Mouse (Mus musculus) olfactory bulb, adult 2 months (tissue): ENCODE results near the gene Ube2c.

Source experiments
- CTCF ChIP-seq: fragments of 200-500 bp; IDR thresholded peaks from 2 replicates; pipeline ENCODE4 v1.5.1; 2012; ENCODE audit warnings: low read depth, mild to moderate bottlenecking, low read length, moderate library complexity; ENCODE audit not compliant: insufficient read depth
- POLR2A ChIP-seq: fragments of 200-500 bp; IDR thresholded peaks from 2 replicates; pipeline ENCODE4 v1.6.1; 2012; ENCODE audit warnings: mild to moderate bottlenecking, low read depth, low read length, moderate library complexity; ENCODE audit not compliant: insufficient read depth

GRCm38 (mm10) chr2:164761971-164762370 lies 7.7 kb upstream of the Ube2c start:
- no peak for TF ChIP-seq POLR2A
- TF ChIP-seq CTCF = no peak
